Mouse (Mus musculus) urinary bladder, postnatal 0 days (tissue): ENCODE results near the gene Cacna2d1. TPM values are rescaled to one million over a fixed set of nuclear protein-coding genes. Genes with fewer than 3 reads are reported as not detected.

Experiments used
- polyA plus RNA-seq: library from polyadenylated mRNA; unstranded; fragments of >200 nt; fragmentation: Nextera tagmentation; extraction: Ambion mirVana; gene quantifications from 2 replicates; pipeline ENCODE4 v1.2.1, GENCODE M21; 2015

The Cacna2d1 gene
- polyA plus RNA-seq, result 22.9 and 25.2 TPM in 2 replicates

GRCm38 (mm10) chr5:15934376-15935233, at the start of gene Cacna2d1:
Cacna2d1 (plus strand) TSS chr5:15934691.

Other genes starting within 250 kb of the Cacna2d1 start
- gene Speer4c, start 220.4 kb upstream of the Cacna2d1 start, polyA plus RNA-seq, result not detected in 2 replicates